Mouse (Mus musculus) olfactory bulb, adult 2 months (tissue): ENCODE measurements around the gene Chrdl1.

Experiments
- CTCF ChIP-seq: fragments of 200-500 bp; IDR thresholded peaks from 2 replicates; pipeline ENCODE4 v1.5.1; 2012; ENCODE audit warnings: low read depth, mild to moderate bottlenecking, low read length, moderate library complexity; ENCODE audit not compliant: insufficient read depth
- POLR2A ChIP-seq: fragments of 200-500 bp; IDR thresholded peaks from 2 replicates; pipeline ENCODE4 v1.6.1; 2012; ENCODE audit warnings: mild to moderate bottlenecking, low read depth, low read length, moderate library complexity; ENCODE audit not compliant: insufficient read depth

DNA sequence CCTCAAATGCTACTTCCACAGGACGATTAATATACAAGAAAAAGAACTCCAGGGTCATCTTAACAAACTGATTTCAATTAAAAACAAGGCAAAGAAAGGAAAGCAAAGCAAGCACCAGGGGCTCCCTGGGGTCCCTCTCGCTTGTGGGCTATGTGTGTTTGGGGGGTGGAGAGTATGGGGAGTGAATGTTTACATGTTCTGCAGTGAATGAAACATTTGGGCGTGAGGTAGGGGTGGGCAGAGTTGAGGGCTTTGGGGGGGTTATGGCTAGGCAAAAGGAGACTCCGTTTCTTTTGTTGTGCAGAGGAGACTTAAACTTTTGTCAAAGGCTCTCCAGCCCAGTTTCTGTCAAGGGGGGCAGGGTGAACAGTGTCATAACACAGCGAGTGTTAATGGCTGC, 46.8 kb downstream of the Chrdl1 start:
- no peak for TF ChIP-seq POLR2A
- no peak for TF ChIP-seq CTCF
